Mouse (Mus musculus): Measurements from ENCODE around the gene Braf.

DNA sequence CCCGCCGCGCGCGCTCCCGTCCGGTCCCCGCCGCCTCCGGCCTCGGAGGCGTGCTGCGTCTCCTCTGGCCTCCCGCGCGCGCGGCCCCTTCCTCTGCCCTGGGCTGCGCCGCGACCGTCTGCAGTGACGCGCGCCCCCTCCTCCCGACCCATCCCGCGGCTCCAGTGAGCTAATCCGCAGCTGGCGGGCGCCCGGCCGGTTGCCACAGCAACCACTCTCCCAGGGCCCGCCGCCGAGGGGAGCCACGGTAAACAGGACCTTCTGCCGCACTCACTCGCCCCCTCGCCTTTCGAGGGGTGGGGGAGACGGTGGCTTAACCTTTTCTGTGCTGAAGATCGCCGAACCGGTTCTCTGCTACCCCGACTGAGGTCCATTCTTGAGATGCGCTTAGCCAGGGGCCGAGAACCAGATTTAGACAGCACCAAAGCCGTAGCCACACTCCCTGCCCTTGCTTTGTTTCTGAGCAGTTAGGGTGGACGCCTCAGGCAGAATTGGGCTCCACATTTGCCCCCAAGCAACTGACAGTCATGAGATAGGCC is 167.5 kb downstream of the Braf start, which contains the start of gene Dennd2a:
- TF ChIP-seq CTCF (IDR thresholded peaks at IDR 0.05; ENCODE audit: low read depth) (no peak), EP300 (IDR thresholded peaks at IDR 0.05; ENCODE audit: low read depth) (no peak)
